Mouse (Mus musculus) gastrocnemius, postnatal 10 days (tissue): ENCODE results near the gene C1ql3. TPM values are rescaled to one million over a fixed set of nuclear protein-coding genes. Genes with fewer than 3 reads are reported as not detected.

ENCODE experiments used
- total RNA-seq, 2 experiments: library from RNA; stranded (reverse); gene quantifications; 2 replicates each; pipeline ENCODE4 v1.2.3; 2021

Gene C1ql3
- total RNA-seq, 2 experiments from 2014 or later: 2.4 to 3.0 TPM

Other genes starting within 250 kb of the C1ql3 start
- gene Pter, start 87.8 kb downstream of the C1ql3 start, total RNA-seq: 1 to 10 TPM; 5.8 to 7.2 TPM